Mouse (Mus musculus) hindbrain, embryonic 14.5 days (tissue): ENCODE measurements around the gene Ssbp3. TPM values are rescaled to one million over a fixed set of nuclear protein-coding genes. Genes with fewer than 3 reads are reported as not detected.
A peak's percentile ranks its signal among the peaks of the same experiment; 100 is the strongest.

Experiments used
- ATAC-seq: fragments of 200-750 bp; cut with Nextera tagmentation; 2 replicates; pipeline ENCODE4 v1.8.0; 2017; ENCODE audit warnings: moderate number of reproducible peaks, mild to moderate bottlenecking, moderate TSS enrichment, moderate library complexity; ENCODE audit not compliant: low FRiP score
- DNase-seq: peaks from one replicate; pipeline ENCODE4 v3.0.0-alpha.2; 2015; ENCODE audit warnings: low spot score
- H3K27ac ChIP-seq: fragments of 300-500 bp; sonication (generic); 2 replicates; pipeline ENCODE4 v1.5.1; 2014; ENCODE audit warnings: mild to moderate bottlenecking, moderate library complexity
- H3K27me3 ChIP-seq: fragments of 300-500 bp; sonication (generic); 2 replicates; pipeline ENCODE4 v1.6.1; 2014; ENCODE audit warnings: mild to moderate bottlenecking, low read length, mixed read lengths; ENCODE audit not compliant: control insufficient read depth, insufficient read depth
- H3K36me3 ChIP-seq: fragments of 300-500 bp; sonication (generic); replicated peaks from 2 replicates; pipeline ENCODE4 v1.6.1; 2014; ENCODE audit not compliant: control insufficient read depth, insufficient read depth
- H3K4me1 ChIP-seq: fragments of 300-500 bp; sonication (generic); replicated peaks from 2 replicates; pipeline ENCODE4 v1.6.1; 2014; ENCODE audit warnings: antibody characterized with exemption, low read length, mixed read lengths; ENCODE audit not compliant: control insufficient read depth, insufficient read depth
- H3K4me2 ChIP-seq: fragments of 300-500 bp; sonication (generic); replicated peaks from 2 replicates; pipeline ENCODE4 v1.6.1; 2014; ENCODE audit warnings: mild to moderate bottlenecking, moderate library complexity
- H3K4me3 ChIP-seq: fragments of 300-500 bp; sonication (generic); replicated peaks from 2 replicates; pipeline ENCODE4 v1.5.1; 2014; ENCODE audit warnings: mild to moderate bottlenecking, low read length
- H3K9ac ChIP-seq: fragments of 300-500 bp; sonication (generic); 2 replicates; pipeline ENCODE4 v1.6.1; 2014
- H3K9me3 ChIP-seq: fragments of 300-500 bp; sonication (generic); 2 replicates; pipeline ENCODE4 v1.6.1; 2016; ENCODE audit warnings: low read length; ENCODE audit not compliant: control insufficient read depth
- WGBS: fragments of 180-500 bp; shearing (Covaris S2); extraction: QIAGEN DNeasy Blood & Tissue Kit; methylation state at CpG from one replicate; pipeline ENCODE4 v1.1.7; 2014; 5-methylcytosine and 5-hydroxymethylcytosine counted together
- polyA plus RNA-seq: library from polyadenylated mRNA; unstranded; fragments of >200 nt; fragmentation: Nextera tagmentation; extraction: Ambion mirVana; gene quantifications from 2 replicates; pipeline ENCODE4 v1.2.1, GENCODE M21; 2014

Ssbp3 gene
- polyA plus RNA-seq = 93.0 and 100 TPM in 2 replicates

- peaks cover 51% of the 10 kb centered on the region for H3K4me1 ChIP-seq
- ATAC-seq (peak; percentile 52), DNase-seq (peak; percentile 93)
- peak within 1 kb of the TSS; percentile 98 for H3K9ac ChIP-seq
- no peaks in the 10 kb centered on the region for H3K9me3 ChIP-seq
- H3K27me3 ChIP-seq = no peaks in the 10 kb centered on the region
- H3K4me3 ChIP-seq = peak within 1 kb of the TSS; percentile 76
- peak within 1 kb of the TSS; percentile 66 for H3K4me2 ChIP-seq
- peak within 1 kb of the TSS; percentile 100 for H3K27ac ChIP-seq
- peaks cover 17% of the 10 kb centered on the region for H3K36me3 ChIP-seq
- under 1% methylated on average over 50 of the region's 51 CpGs for WGBS
These were observed at the start of gene Ssbp3 for GRCm38 (mm10) chr4:106910201-106911172. TSS of gene Ssbp3 (plus strand) at chr4:106910701.

- no peak for DNase-seq
These were observed 48.6 kb upstream of the Ssbp3 start for GRCm38 (mm10) chr4:106861871-106862270.

GRCm38 (mm10) chr4:106862317-106862716, 48.2 kb upstream of the Ssbp3 start:
- H3K9ac ChIP-seq = no peak overlapping the region
- WGBS = 66% methylated on average over 7 of the region's 7 CpGs
- DNase-seq (no peak), ATAC-seq (no peak)
- H3K27me3 ChIP-seq = no peaks in the 10 kb centered on the region
- H3K4me3 ChIP-seq = no peak overlapping the region
- no peaks in the 10 kb centered on the region for H3K9me3 ChIP-seq
- H3K27ac ChIP-seq = no peak overlapping the region
- peaks cover 26% of the 10 kb centered on the region for H3K4me1 ChIP-seq
- H3K4me2 ChIP-seq = no peak overlapping the region
- H3K36me3 ChIP-seq = no peaks in the 10 kb centered on the region

More at GRCm38 (mm10) chr4:106861871-106862270, 48.6 kb upstream of the Ssbp3 start:
- H3K9ac ChIP-seq = no peak overlapping the region
- H3K27me3 ChIP-seq = no peaks in the 10 kb centered on the region
- 83% methylated on average over 8 of the region's 8 CpGs for WGBS
- H3K4me2 ChIP-seq = no peak overlapping the region
- H3K4me1 ChIP-seq = peaks cover 24% of the 10 kb centered on the region
- no peaks in the 10 kb centered on the region for H3K36me3 ChIP-seq
- H3K4me3 ChIP-seq = no peak overlapping the region
- H3K27ac ChIP-seq = no peak overlapping the region
- H3K9me3 ChIP-seq = no peaks in the 10 kb centered on the region
- ATAC-seq = no peak

DNA sequence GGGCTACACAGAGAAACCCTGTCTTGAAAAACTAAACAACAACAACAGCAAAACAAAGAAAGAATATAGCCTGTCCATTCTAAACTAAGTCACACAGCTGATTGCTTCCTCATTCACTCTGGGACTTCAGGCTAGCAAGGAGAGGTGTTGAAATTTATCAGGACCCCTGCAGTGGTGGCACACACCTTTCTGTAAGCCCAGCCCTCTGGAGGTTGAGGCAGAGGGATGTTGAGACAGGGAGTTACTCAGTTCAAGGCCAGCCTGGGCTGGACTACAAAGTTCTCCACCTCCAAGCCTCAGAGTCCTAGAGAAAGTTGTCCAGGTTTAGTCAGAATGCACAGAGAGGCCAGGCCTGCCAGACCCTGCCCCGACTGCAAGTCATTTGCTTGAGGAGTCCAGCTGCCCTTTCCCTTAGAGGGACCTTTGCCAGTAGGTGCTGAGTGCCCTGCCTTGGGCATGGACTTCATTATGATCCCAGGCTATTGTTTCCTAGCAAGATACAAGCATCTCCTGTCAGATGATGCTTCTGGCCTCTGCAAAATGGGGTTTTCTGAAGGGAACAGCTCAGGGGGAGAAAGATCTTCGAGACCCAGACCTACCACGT, 47.6 kb upstream of the Ssbp3 start:
- 40% methylated on average over 3 of the region's 3 CpGs for WGBS
- Histone ChIP-seq H3K4me1 (peaks cover 26% of the 10 kb centered on the region), H3K4me2 (no peak overlapping the region), H3K27ac (no peak overlapping the region), H3K27me3 (no peaks in the 10 kb centered on the region), H3K36me3 (no peaks in the 10 kb centered on the region), H3K9me3 (no peaks in the 10 kb centered on the region), H3K4me3 (no peak overlapping the region), H3K9ac (no peak overlapping the region)
- no peak for DNase-seq
- no peak for ATAC-seq

GRCm38 (mm10) chr4:106865415-106866110, 44.9 kb upstream of the Ssbp3 start:
- peak overlapping the region; percentile 52; the same call in 1 of the 2 replicates for H3K27ac ChIP-seq
- no peaks in the 10 kb centered on the region for H3K36me3 ChIP-seq
- ATAC-seq (peak; percentile 5; the same call in 1 of the 2 replicates), DNase-seq (no peak)
- H3K4me1 ChIP-seq = peaks cover 26% of the 10 kb centered on the region
- no peak overlapping the region for H3K4me3 ChIP-seq
- H3K9me3 ChIP-seq = no peaks in the 10 kb centered on the region
- H3K27me3 ChIP-seq = no peaks in the 10 kb centered on the region
- no peak overlapping the region for H3K4me2 ChIP-seq
- H3K9ac ChIP-seq = peak overlapping the region; percentile 34; the same call in 1 of the 2 replicates
- 14% methylated on average over 19 of the region's 19 CpGs for WGBS

- Histone ChIP-seq H3K4me2 (no peak overlapping the region), H3K36me3 (no peaks in the 10 kb centered on the region), H3K27ac (0 out of 2 replicates have a peak overlapping the region, but pooled peaks have one; percentile 28), H3K9me3 (no peaks in the 10 kb centered on the region), H3K9ac (no peak overlapping the region), H3K27me3 (no peaks in the 10 kb centered on the region), H3K4me3 (no peak overlapping the region), H3K4me1 (peaks cover 26% of the 10 kb centered on the region)
- ATAC-seq (no peak), DNase-seq (no peak)
- WGBS = 61% methylated on average over 5 of the region's 5 CpGs
These were observed 44.1 kb upstream of the Ssbp3 start for GRCm38 (mm10) chr4:106866381-106866780.

GRCm38 (mm10) chr4:106866845-106867244, 43.7 kb upstream of the Ssbp3 start:
- Histone ChIP-seq H3K9me3 (no peaks in the 10 kb centered on the region), H3K4me2 (no peak overlapping the region), H3K4me1 (peaks cover 26% of the 10 kb centered on the region), H3K27ac (0 out of 2 replicates have a peak overlapping the region, but pooled peaks have one; percentile 28), H3K9ac (no peak overlapping the region), H3K4me3 (no peak overlapping the region), H3K36me3 (no peaks in the 10 kb centered on the region), H3K27me3 (no peaks in the 10 kb centered on the region)
- 1% methylated on average over 7 of the region's 7 CpGs for WGBS
- DNase-seq = peak; percentile 73
- peak; percentile 80 for ATAC-seq

DNA sequence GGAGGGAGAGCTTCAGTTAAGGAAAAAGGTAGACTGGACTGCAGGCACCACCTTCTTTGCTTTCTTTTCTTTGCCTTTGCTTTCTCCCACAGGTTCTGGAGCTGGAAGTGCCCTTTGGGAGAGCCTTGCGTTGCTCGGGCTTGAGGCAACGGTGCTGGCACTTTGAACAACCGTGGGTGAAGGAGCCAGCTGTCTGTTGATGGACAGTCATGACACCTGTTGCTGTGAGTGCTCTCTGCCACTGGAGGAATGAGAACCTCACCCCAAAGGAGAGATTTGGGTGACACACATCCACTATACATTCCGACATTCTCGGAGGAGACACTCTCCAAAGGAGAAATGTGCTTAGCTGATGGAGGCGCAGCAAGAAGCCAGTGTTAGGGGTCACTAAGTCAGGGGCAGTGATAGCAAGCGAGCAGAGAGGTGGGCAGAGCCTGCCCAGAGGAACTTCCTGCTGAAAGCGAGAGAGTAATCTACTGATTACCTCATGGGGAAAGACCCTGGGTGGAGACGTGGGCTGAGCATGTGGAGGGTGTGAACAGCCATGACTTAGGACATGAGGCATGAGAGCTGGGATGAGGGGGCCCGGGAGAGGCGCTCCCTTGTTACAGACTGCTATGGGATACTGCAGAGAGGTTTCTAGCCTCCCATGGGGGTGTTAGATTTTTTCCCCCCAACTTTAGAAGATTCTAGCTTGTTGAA, 41.6 kb upstream of the Ssbp3 start:
- Histone ChIP-seq H3K27ac (no peak overlapping the region), H3K9me3 (no peaks in the 10 kb centered on the region), H3K4me1 (peaks cover 19% of the 10 kb centered on the region), H3K27me3 (no peaks in the 10 kb centered on the region), H3K9ac (no peak overlapping the region), H3K36me3 (no peaks in the 10 kb centered on the region), H3K4me2 (no peak overlapping the region), H3K4me3 (no peak overlapping the region)
- DNase-seq (no peak), ATAC-seq (no peak)
- WGBS = 78% methylated on average over 12 of the region's 12 CpGs
